Mouse (Mus musculus): Measurements from ENCODE around the gene Abr. TPM values are rescaled to one million over a fixed set of nuclear protein-coding genes. Genes with fewer than 3 reads are reported as not detected.

Abr gene
- 29.5 and 40.5 TPM in 2 replicates for polyA plus RNA-seq (2016; fragmentation: Nextera tagmentation; extraction: Ambion mirVana)

DNA sequence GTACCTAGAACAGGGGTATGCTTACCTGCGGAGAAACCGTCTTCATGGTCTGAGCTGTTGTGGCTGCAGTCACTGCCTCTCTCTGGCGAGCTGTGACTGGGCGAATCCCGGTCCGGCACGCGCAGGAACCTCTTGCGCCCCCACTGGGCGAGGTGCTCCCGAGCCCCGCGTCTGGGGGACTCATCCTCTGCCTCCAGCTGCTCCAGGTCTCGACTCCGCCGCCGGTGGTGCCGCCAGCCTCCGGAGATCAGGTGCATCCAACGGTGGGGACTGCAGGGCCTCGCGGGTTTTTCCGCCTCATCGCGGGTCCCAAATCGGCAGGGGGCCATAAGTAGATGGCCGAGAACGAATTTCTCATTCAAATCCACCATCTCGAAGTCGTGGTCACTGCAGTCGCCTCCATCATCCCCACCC lies at the start of gene Abr:
Gene Abr, minus strand, starts transcription at position 163 of the 414 bp plus-strand sequence.
- Histone ChIP-seq H3K27me3 (ENCODE audit: insufficient read depth, poor library complexity, severe bottlenecking) (peaks cover 55% of the 10 kb centered on the region), H3K36me3 (no peaks in the 10 kb centered on the region)

DNA sequence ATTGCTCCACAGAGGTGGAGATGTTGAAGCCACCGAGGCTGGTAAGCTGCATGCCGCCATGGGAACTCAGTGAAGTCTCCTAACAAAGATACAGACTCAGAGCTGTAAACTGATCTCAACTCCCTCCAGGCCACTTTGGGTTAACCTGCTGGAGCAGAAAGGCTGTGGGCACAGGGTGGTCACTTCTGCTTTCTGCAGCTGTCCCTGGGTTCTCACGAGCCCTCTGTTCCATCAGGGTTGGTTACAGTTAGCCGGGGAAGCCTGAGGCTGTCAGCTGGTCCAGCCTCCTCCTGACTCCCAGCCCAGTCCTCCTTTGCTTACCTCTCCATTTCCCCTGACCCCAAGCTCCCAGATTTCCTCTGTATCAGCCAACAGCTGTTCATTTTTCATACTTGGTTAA lies 45.7 kb upstream of the Abr start:
- H3K4me1 ChIP-seq (replicated peaks) = peaks cover 25% of the 10 kb centered on the region
- no peak overlapping the region for H3K4me3 ChIP-seq
- WGBS = 21% methylated on average over 4 of the region's 4 CpGs
- H3K27ac ChIP-seq = no peak overlapping the region
- H3K36me3 ChIP-seq = no peaks in the 10 kb centered on the region
- H3K27me3 ChIP-seq (ENCODE audit: insufficient read depth, poor library complexity, severe bottlenecking) = peaks cover 95% of the 10 kb centered on the region
- H3K9me3 ChIP-seq = no peaks in the 10 kb centered on the region
- DNase-seq (ENCODE audit: low spot score) = no peak

More for the DNA sequence above, at the start of gene Abr:
- Histone ChIP-seq H3K27ac (peak within 1 kb of the TSS; percentile 91), H3K4me1 (replicated peaks) (peaks cover 35% of the 10 kb centered on the region), H3K9me3 (no peaks in the 10 kb centered on the region), H3K4me3 (peak within 1 kb of the TSS; percentile 73)
- peak; percentile 69 for DNase-seq (ENCODE audit: low spot score)
- WGBS = under 1% methylated on average over 31 of the region's 31 CpGs

DNA sequence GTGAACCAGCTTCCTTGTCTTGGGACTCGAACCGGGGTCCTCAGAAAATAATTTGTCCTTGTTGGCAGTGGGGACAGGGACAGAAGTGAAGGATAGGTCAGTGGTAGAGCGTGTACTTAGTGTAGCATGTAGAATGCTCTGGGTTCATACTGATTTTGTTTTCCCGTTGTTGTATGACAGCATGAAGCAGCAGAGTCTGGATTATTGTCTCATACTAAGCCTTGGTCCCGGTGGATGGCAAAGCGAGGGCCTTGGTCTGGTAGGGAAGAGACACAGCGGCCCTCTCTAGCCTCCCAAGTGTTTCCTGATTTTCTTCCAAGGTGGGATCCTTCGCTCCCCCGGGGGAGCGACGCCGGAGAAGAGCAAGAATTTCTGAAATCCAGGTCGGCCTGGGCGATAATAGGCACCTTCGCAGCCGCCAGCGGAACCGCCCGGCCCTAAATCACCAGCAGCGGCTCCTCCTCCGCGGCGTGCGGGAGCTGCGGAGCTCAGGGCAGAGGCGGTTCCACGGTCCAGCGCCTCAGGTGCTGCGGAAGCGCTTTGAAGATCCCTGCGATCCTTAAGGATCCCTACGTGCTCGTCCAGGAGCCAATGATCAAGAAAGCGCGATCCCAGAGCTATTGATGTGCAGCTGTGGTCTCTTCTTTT lies 44.0 kb upstream of the Abr start:
- 9% methylated on average over 35 of the region's 35 CpGs for WGBS
- no peak for DNase-seq (ENCODE audit: low spot score)
- Histone ChIP-seq H3K4me1 (replicated peaks) (peaks cover 17% of the 10 kb centered on the region), H3K27ac (no peak overlapping the region), H3K27me3 (ENCODE audit: insufficient read depth, poor library complexity, severe bottlenecking) (peaks cover 78% of the 10 kb centered on the region), H3K9me3 (no peaks in the 10 kb centered on the region), H3K4me3 (peak overlapping the region; percentile 50), H3K36me3 (no peaks in the 10 kb centered on the region)

DNA sequence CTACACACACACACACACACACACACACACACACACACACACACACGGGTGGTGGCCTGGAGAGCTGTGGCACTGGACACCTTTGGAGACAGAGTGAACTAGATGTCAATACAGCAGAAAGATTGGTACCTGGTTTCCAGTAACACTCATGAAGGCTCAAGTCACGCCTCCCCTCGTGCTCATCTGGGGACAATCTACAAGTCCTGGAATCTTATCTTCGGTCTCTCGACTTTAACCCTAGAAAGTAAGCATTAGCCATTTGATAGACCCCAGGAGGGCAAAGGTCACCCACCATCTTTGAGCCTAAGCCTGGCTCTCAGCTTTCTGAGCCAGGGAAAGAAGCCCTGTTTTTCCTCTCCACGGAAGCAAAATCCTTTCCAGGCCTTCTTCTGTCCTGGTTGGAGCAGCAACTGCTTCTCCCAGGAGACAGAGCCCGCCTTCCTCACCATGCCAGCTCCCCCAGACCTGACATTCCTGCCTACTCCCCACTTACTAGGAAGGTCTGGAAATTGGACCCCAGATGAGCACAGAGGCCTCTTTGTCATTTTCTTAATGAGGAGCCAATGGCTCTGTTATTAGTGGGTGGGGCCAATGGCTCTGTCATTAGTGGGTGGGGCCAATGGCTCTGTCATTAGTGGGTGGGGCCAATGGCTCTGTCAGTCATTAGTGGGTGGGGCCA lies 39.8 kb upstream of the Abr start:
- H3K27ac ChIP-seq = no peak overlapping the region
- no peaks in the 10 kb centered on the region for H3K36me3 ChIP-seq
- no peaks in the 10 kb centered on the region for H3K9me3 ChIP-seq
- no peak for DNase-seq (ENCODE audit: low spot score)
- peaks cover 36% of the 10 kb centered on the region for H3K27me3 ChIP-seq (ENCODE audit: insufficient read depth, poor library complexity, severe bottlenecking)
- WGBS = 70% methylated on average over 7 of the region's 7 CpGs
- H3K4me1 ChIP-seq (replicated peaks) = peaks cover 10% of the 10 kb centered on the region
- no peak overlapping the region for H3K4me3 ChIP-seq

DNA sequence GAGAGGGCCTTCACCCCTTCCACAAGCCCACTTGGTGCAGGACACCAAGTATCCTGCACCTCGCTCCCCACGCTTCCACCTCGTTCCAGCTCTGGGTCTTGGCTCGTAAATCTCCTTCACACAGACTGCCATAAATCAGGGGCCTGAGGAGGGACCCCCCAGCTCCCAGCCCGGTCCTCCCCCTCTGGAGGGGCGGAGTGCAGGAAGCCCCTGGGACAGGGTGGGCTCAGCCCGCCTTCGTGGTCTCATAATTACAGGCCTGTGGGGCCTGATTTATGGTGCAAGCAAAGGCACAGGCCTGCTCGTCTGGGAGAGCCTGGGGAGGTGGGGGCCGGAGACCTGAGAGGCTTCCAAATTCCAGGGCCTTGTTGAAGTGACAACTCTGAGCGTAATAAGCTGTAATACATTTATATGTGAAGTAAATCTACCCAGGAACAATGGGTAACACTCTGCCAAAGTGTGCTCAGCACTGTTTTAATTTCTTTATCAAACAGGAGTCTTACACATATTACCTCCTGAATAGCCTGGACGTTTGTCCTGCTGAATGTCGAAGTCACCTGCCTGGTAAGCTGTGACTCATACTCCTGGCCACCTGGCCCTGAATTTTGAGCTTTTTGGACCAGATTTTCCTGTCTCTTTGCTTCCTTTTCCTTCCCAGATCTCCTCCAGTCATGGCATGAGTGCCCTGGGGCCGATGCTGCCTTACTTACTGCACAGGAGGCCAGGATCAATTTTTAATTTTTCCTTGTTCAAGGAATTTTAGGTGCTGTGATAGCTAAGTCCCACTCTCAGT lies 37.2 kb upstream of the Abr start:
- Histone ChIP-seq H3K9me3 (no peaks in the 10 kb centered on the region), H3K36me3 (no peaks in the 10 kb centered on the region), H3K4me1 (replicated peaks) (no peaks in the 10 kb centered on the region), H3K27me3 (ENCODE audit: insufficient read depth, poor library complexity, severe bottlenecking) (peaks cover 10% of the 10 kb centered on the region), H3K4me3 (no peak overlapping the region), H3K27ac (no peak overlapping the region)
- no peak for DNase-seq (ENCODE audit: low spot score)
- WGBS = 79% methylated on average over 14 of the region's 14 CpGs

DNA sequence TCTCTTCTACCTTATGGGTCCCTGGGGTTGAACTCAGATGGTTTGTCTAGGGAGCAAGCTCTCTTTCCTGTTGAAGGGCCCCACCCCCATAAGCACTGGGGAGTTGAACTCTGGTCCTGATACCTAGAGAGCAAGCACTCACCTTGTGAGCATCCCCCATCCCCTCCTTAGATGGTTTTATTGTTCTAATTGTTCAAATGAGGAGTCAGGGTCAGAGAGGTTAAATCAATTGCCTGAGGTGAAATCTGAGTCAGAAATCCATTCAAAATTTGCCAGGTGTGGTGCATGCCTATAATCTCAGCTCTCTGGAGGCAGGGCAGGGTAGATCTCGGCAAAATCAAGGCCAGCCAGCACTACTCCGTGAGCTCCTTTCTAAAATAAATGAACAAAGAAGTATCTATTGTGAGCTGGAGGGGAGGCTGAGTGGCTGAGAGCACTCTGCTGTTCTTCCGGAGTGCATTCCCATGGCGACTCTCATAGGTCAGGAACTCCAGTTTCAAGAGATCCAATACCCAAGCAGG lies 35.4 kb upstream of the Abr start:
- no peaks in the 10 kb centered on the region for H3K9me3 ChIP-seq
- no peaks in the 10 kb centered on the region for H3K4me1 ChIP-seq (replicated peaks)
- no peak for DNase-seq (ENCODE audit: low spot score)
- H3K4me3 ChIP-seq = no peak overlapping the region
- H3K27me3 ChIP-seq (ENCODE audit: insufficient read depth, poor library complexity, severe bottlenecking) = no peaks in the 10 kb centered on the region
- H3K27ac ChIP-seq = no peak overlapping the region
- H3K36me3 ChIP-seq = no peaks in the 10 kb centered on the region
- 51% methylated on average over 4 of the region's 4 CpGs for WGBS

DNA sequence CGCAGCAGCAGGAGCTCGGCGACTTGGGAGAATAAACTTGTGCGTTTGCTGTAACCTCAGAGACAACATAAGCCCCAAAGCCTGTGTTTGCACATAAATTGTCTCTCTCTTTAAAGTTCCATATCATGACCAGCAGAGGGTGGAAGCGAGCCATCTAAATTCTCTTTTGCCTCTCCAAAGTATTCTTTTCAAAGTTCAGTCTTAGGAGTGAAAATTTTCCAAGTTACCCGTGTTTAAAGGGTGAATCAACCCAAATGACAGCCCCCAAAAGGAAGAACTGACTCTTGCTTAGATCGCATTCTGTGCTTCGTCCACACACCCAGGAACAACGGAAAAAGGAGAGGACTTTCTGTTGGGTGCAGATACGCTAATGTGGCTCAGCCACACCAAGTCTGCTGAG lies 33.0 kb upstream of the Abr start:
- Histone ChIP-seq H3K9me3 (no peaks in the 10 kb centered on the region), H3K4me3 (peak overlapping the region; percentile 26; the same call in 1 of the 2 replicates)
- DNase-seq (ENCODE audit: low spot score) = peak; percentile 35

DNA sequence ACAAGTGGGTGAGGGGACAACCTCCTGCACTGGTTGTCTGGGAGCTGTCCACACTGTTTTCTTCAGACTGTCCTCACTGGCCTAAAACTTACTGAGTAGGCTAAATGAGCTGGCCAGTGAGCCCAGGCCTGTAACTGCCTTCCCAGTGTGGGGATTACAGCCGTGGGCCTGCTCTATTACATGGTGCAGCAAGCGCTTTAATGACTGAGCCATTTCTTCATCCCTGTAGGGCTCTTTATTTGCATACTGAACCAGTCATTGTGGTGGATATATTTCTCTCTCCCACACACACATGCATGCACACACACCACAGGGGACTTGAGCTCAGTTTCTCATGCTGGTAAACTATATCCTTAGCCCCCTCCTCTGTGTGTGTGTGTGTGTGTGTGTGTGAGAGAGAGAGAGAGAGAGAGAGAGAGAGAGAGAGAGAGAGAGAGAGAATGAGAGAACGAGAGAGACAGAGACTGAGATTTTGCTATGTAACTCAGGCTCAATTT lies 30.8 kb upstream of the Abr start:
- H3K36me3 ChIP-seq = no peaks in the 10 kb centered on the region
- 0 out of 2 replicates have a peak, but pooled peaks cover 3% of the 10 kb centered on the region for H3K4me1 ChIP-seq (replicated peaks)
- no peak for DNase-seq (ENCODE audit: low spot score)
- no peak overlapping the region for H3K27ac ChIP-seq
- no peak overlapping the region for H3K4me3 ChIP-seq
- H3K9me3 ChIP-seq = no peaks in the 10 kb centered on the region
- WGBS = 61% methylated on average over 3 of the region's 3 CpGs
- no peaks in the 10 kb centered on the region for H3K27me3 ChIP-seq (ENCODE audit: insufficient read depth, poor library complexity, severe bottlenecking)

More for the DNA sequence above, 33.0 kb upstream of the Abr start:
- Histone ChIP-seq H3K4me1 (replicated peaks) (0 out of 2 replicates have a peak, but pooled peaks cover 3% of the 10 kb centered on the region), H3K27me3 (ENCODE audit: insufficient read depth, poor library complexity, severe bottlenecking) (no peaks in the 10 kb centered on the region), H3K36me3 (no peaks in the 10 kb centered on the region), H3K27ac (no peak overlapping the region)
- 9% methylated on average over 10 of the region's 10 CpGs for WGBS

DNA sequence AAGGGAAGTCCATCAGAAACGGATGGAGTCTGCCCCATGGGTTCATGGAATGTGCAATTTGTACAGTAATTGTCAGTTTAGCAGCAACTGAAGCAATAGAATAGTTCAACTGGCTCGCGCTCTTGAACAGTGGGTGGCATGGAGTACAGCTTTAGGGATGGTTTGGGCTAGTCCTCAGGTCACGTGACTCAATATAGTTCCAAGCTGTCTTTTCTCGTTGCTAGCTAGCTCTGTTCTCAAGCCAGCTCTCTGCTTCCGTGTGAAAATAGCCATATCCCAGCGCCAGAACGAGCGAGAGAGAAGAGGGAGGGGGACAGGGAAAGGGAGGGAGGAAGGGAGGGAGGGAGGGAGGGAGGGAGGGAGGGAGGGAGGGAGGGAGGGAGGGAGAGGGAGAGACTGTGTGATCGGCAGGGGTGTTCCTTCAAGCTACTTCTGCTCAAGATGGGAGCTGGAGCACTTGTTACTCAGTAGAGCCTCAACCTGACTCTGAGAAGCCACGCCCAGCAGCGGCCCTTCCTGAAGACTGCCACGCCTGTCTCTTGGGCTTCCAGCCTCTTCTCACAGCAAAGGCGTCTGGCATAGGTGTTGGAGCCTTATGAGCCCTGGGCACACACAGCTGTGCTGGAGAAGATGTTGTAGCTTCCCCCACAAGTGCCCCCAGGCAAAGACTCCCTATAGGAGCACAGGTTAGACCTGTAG lies 28.9 kb upstream of the Abr start:
- Histone ChIP-seq H3K4me1 (replicated peaks) (peaks cover 20% of the 10 kb centered on the region), H3K36me3 (no peaks in the 10 kb centered on the region), H3K9me3 (no peaks in the 10 kb centered on the region), H3K4me3 (no peak overlapping the region), H3K27ac (no peak overlapping the region), H3K27me3 (ENCODE audit: insufficient read depth, poor library complexity, severe bottlenecking) (peaks cover 6% of the 10 kb centered on the region)
- WGBS = 61% methylated on average over 14 of the region's 14 CpGs
- no peak for DNase-seq (ENCODE audit: low spot score)

DNA sequence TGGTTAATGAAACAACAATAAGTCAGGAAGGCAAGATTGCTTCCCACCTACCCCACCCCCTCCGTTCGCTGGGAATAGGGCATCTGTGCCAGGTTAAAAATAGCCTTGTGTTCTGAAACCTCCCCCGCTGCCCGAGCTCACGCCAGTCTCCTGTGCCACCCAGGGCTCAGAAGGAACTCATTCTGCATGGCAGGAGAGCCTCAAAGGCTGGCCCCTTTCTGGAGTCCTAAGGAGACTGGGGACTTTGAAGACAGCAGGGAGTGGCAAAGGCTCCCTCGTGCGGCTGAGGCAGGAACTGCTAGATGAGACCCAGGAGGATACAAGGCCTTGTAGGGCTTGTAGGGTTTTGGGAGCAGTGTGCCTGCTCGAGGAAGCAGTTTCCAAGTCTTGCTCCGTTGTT lies 25.4 kb upstream of the Abr start:
- Histone ChIP-seq H3K36me3 (no peaks in the 10 kb centered on the region), H3K27ac (no peak overlapping the region), H3K4me3 (peak overlapping the region; percentile 37), H3K9me3 (no peaks in the 10 kb centered on the region), H3K4me1 (replicated peaks) (peaks cover 42% of the 10 kb centered on the region), H3K27me3 (ENCODE audit: insufficient read depth, poor library complexity, severe bottlenecking) (peaks cover 17% of the 10 kb centered on the region)
- peak; percentile 84 for DNase-seq (ENCODE audit: low spot score)
- WGBS = 9% methylated on average over 9 of the region's 9 CpGs

DNA sequence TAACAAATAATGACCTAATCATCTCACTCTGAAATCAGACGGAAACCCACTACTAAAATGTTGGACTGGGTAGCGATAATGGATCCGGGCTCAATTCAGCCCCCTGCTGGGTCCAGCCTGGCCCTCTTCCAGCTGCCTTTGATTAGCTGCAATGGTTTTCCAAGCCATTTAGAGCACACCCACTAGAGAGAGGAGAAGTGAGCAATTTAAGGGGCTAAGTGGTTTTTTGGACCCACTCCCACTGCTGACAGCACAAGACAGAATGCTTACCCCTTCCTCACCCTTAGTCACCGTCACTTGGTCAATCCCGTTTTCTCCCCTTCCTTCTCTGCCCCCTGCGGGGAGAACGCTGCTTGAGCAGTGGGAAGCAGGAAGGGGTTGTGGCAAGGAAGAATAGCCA lies 24.9 kb upstream of the Abr start:
- Histone ChIP-seq H3K9me3 (no peaks in the 10 kb centered on the region), H3K27ac (no peak overlapping the region), H3K27me3 (ENCODE audit: insufficient read depth, poor library complexity, severe bottlenecking) (peaks cover 17% of the 10 kb centered on the region), H3K4me1 (replicated peaks) (peaks cover 40% of the 10 kb centered on the region), H3K36me3 (no peaks in the 10 kb centered on the region), H3K4me3 (peak overlapping the region; percentile 37)
- DNase-seq (ENCODE audit: low spot score) = no peak
- 1% methylated on average over 7 of the region's 7 CpGs for WGBS

DNA sequence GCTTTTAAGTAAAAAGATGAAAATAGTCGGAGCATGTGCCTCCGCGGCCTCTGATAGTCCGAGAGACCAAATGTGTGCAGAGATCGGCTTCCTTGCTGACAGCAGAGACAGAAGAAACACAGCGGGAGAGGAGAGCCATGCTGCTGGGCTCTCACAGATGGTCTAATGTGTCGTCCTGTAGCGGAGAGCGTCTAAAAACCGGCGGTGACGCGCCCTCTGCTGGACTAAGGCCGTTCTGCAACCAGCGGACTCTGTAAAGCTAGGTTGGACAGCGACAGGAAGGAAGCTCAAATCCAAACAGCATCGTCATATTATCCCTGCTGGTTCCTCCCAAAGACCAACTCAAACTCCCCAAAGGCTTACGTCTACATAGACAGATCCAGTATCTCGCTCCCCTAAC lies 23.8 kb upstream of the Abr start:
- peaks cover 17% of the 10 kb centered on the region for H3K27me3 ChIP-seq (ENCODE audit: insufficient read depth, poor library complexity, severe bottlenecking)

More for the DNA sequence above, 23.8 kb upstream of the Abr start:
- H3K36me3 ChIP-seq = no peaks in the 10 kb centered on the region
- 0% methylated on average over 19 of the region's 19 CpGs for WGBS
- peaks cover 38% of the 10 kb centered on the region for H3K4me1 ChIP-seq (replicated peaks)
- peak overlapping the region; percentile 23; the same call in 1 of the 2 replicates for H3K27ac ChIP-seq
- peak overlapping the region; percentile 46 for H3K4me3 ChIP-seq
- no peaks in the 10 kb centered on the region for H3K9me3 ChIP-seq
- peak; percentile 93 for DNase-seq (ENCODE audit: low spot score)

All from hindbrain, embryonic 10.5 days (tissue).